Mouse (Mus musculus) intestine, postnatal 0 days (tissue): ENCODE results near the gene Orm2. TPM values are rescaled to one million over a fixed set of nuclear protein-coding genes. Genes with fewer than 3 reads are reported as not detected.

Source experiments
- ATAC-seq: fragments of 200-750 bp; cut with Nextera tagmentation; 2 replicates; pipeline ENCODE4 v1.8.0; 2017; ENCODE audit warnings: mild to moderate bottlenecking, moderate TSS enrichment, moderate library complexity
- H3K27ac ChIP-seq: fragments of 300-500 bp; sonication (generic); 2 replicates; pipeline ENCODE4 v1.5.1; 2014; ENCODE audit warnings: mild to moderate bottlenecking, low read depth, low read length, moderate library complexity
- H3K27me3 ChIP-seq: fragments of 300-500 bp; sonication (generic); replicated peaks from 2 replicates; pipeline ENCODE4 v1.6.1; 2014; ENCODE audit warnings: low read length, mixed read lengths; ENCODE audit not compliant: control insufficient read depth, insufficient read depth
- H3K36me3 ChIP-seq: fragments of 300-500 bp; sonication (generic); 2 replicates; pipeline ENCODE4 v1.6.1; 2014; ENCODE audit warnings: mild to moderate bottlenecking, moderate library complexity; ENCODE audit not compliant: control insufficient read depth, insufficient read depth
- H3K4me1 ChIP-seq: fragments of 300-500 bp; sonication (generic); replicated peaks from 2 replicates; pipeline ENCODE4 v1.6.1; 2014; ENCODE audit warnings: antibody characterized with exemption, low read length, mixed read lengths; ENCODE audit not compliant: control insufficient read depth, insufficient read depth
- H3K4me2 ChIP-seq: fragments of 300-500 bp; sonication (generic); replicated peaks from 2 replicates; pipeline ENCODE4 v1.6.1; 2014; ENCODE audit warnings: low read depth, mild to moderate bottlenecking, moderate library complexity
- H3K4me3 ChIP-seq: fragments of 300-500 bp; sonication (generic); 2 replicates; pipeline ENCODE4 v1.5.1; 2014; ENCODE audit warnings: low read depth, low read length
- H3K9ac ChIP-seq: fragments of 300-500 bp; sonication (generic); 2 replicates; pipeline ENCODE4 v1.6.1; 2014; ENCODE audit warnings: mild to moderate bottlenecking, low read depth, low read length
- H3K9me3 ChIP-seq: fragments of 300-500 bp; sonication (generic); 2 replicates; pipeline ENCODE4 v1.6.1; 2016; ENCODE audit warnings: mixed run types; ENCODE audit not compliant: control insufficient read depth
- CTCF ChIP-seq: sonication (generic); IDR thresholded peaks from 2 replicates; pipeline ENCODE4 v1.5.1; 2016; ENCODE audit warnings: low read depth, mild to moderate bottlenecking, control low read depth, antibody characterized with exemption, moderate library complexity
- WGBS: fragments of 180-500 bp; shearing (Covaris S2); extraction: QIAGEN DNeasy Blood & Tissue Kit; methylation state at CpG from one replicate; pipeline ENCODE4 v1.1.7; 2014; 5-methylcytosine and 5-hydroxymethylcytosine counted together
- polyA plus RNA-seq: library from polyadenylated mRNA; unstranded; fragments of >200 nt; fragmentation: Nextera tagmentation; extraction: Ambion mirVana; gene quantifications from 2 replicates; pipeline ENCODE4 v1.2.1, GENCODE M21; 2015

Orm2 gene
- polyA plus RNA-seq, 1 experiment from 2014 or later, result not detected

- Histone ChIP-seq H3K9ac (no peak overlapping the region), H3K4me3 (no peak overlapping the region), H3K27ac (no peak overlapping the region), H3K4me1 (no peaks in the 10 kb centered on the region), H3K36me3 (peaks cover 50% of the 10 kb centered on the region), H3K27me3 (no peaks in the 10 kb centered on the region), H3K4me2 (no peak overlapping the region), H3K9me3 (no peaks in the 10 kb centered on the region)
- ATAC-seq, result no peak
- TF ChIP-seq CTCF, result no peak
- 80% methylated on average over 8 of the region's 8 CpGs for WGBS
These were observed 11.2 kb downstream of the Orm2 start for GRCm38 (mm10) chr4:63373404-63373803.

GRCm38 (mm10) chr4:63374331-63374730 is 12.1 kb downstream of the Orm2 start:
- no peaks in the 10 kb centered on the region for H3K9me3 ChIP-seq
- H3K36me3 ChIP-seq, result peaks cover 59% of the 10 kb centered on the region; the same call in 1 of the 2 replicates
- H3K27ac ChIP-seq, result no peak overlapping the region
- H3K27me3 ChIP-seq, result no peaks in the 10 kb centered on the region
- H3K4me1 ChIP-seq, result no peaks in the 10 kb centered on the region
- WGBS, result 61% methylated on average over 12 of the region's 12 CpGs
- ATAC-seq, result no peak
- TF ChIP-seq CTCF, result no peak
- no peak overlapping the region for H3K4me3 ChIP-seq
- H3K4me2 ChIP-seq, result no peak overlapping the region
- no peak overlapping the region for H3K9ac ChIP-seq

GRCm38 (mm10) chr4:63375367-63375766 is 13.1 kb downstream of the Orm2 start:
- WGBS, result 61% methylated on average over 1 of the region's 1 CpGs
- Histone ChIP-seq H3K4me2 (no peak overlapping the region), H3K4me3 (no peak overlapping the region), H3K9ac (no peak overlapping the region), H3K36me3 (peaks cover 64% of the 10 kb centered on the region), H3K4me1 (no peaks in the 10 kb centered on the region), H3K27ac (no peak overlapping the region), H3K27me3 (no peaks in the 10 kb centered on the region), H3K9me3 (no peaks in the 10 kb centered on the region)
- no peak for ATAC-seq
- no peak for TF ChIP-seq CTCF

- WGBS, result 77% methylated on average over 7 of the region's 7 CpGs
These were observed 15.2 kb downstream of the Orm2 start for GRCm38 (mm10) chr4:63377483-63377882.

GRCm38 (mm10) chr4:63382676-63383369 is 20.6 kb downstream of the Orm2 start:
- no peaks in the 10 kb centered on the region for H3K9me3 ChIP-seq
- H3K4me1 ChIP-seq, result no peaks in the 10 kb centered on the region
- no peak overlapping the region for H3K4me2 ChIP-seq
- 90% methylated on average over 4 of the region's 4 CpGs for WGBS
- TF ChIP-seq CTCF, result no peak
- no peak overlapping the region for H3K27ac ChIP-seq
- peaks cover 37% of the 10 kb centered on the region for H3K36me3 ChIP-seq
- H3K9ac ChIP-seq, result no peak overlapping the region
- ATAC-seq, result no peak
- H3K27me3 ChIP-seq, result no peaks in the 10 kb centered on the region
- H3K4me3 ChIP-seq, result no peak overlapping the region

More at GRCm38 (mm10) chr4:63377483-63377882, 15.2 kb downstream of the Orm2 start:
- H3K36me3 ChIP-seq, result peaks cover 69% of the 10 kb centered on the region
- H3K4me1 ChIP-seq, result no peaks in the 10 kb centered on the region
- H3K27ac ChIP-seq, result no peak overlapping the region
- H3K4me2 ChIP-seq, result no peak overlapping the region
- no peak overlapping the region for H3K4me3 ChIP-seq
- no peaks in the 10 kb centered on the region for H3K9me3 ChIP-seq
- ATAC-seq, result no peak
- H3K27me3 ChIP-seq, result no peaks in the 10 kb centered on the region
- H3K9ac ChIP-seq, result no peak overlapping the region
- TF ChIP-seq CTCF, result peak; percentile 50

- ATAC-seq, result no peak
- no peak for TF ChIP-seq CTCF
- Histone ChIP-seq H3K9me3 (no peaks in the 10 kb centered on the region), H3K9ac (no peak overlapping the region), H3K4me1 (no peaks in the 10 kb centered on the region), H3K27me3 (no peaks in the 10 kb centered on the region), H3K4me3 (no peak overlapping the region), H3K4me2 (no peak overlapping the region), H3K36me3 (peaks cover 39% of the 10 kb centered on the region), H3K27ac (no peak overlapping the region)
- 84% methylated on average over 12 of the region's 12 CpGs for WGBS
These were observed 21.2 kb downstream of the Orm2 start for GRCm38 (mm10) chr4:63383474-63383873.
